Mouse (Mus musculus) skeletal muscle tissue, adult 2 months (tissue): Measurements from ENCODE around the gene Bcap31.
"Not testable (repeated sequence)": the region's sequence is repeated elsewhere in the genome, so short reads cannot be mapped to it uniquely, and the experiment has no call there.

ENCODE experiments used
- DNase-seq: peaks from one replicate; pipeline ENCODE4 v3.0.0-alpha.2; 2012; ENCODE audit warnings: low read depth, low spot score

The Bcap31 gene

GRCm38 (mm10) chrX:73716109-73716661 lies at the start of gene Bcap31, which contains the start of gene Abcd1:
TSS of gene Bcap31 (minus strand) at chrX:73716175.
TSS of gene Abcd1 (plus strand) at chrX:73716597.
- peak; percentile 94 for DNase-seq

DNA sequence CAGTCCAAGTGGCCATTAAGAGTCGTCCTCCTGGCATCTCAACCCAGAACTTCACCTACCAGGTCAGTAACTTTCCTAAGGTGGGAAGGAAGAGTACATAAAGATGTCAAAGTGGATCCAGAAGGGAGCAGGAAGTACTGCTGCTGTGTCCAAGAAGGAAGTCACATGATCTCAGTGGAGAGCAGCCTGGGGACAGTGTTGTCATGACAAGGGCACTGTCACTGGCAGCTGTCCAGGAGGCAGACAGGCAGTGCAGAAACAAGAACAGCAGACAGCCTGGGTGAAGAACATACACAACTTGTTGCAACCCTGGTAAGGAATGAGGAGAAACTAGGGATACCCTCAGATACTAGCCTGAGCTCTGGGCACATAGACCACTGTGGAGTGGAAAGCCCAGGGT lies 49.3 kb upstream of the Bcap31 start:
- DNase-seq: peak; percentile 71

GRCm38 (mm10) chrX:73758611-73759290 lies 42.8 kb upstream of the Bcap31 start:
- no peak for DNase-seq

DNA sequence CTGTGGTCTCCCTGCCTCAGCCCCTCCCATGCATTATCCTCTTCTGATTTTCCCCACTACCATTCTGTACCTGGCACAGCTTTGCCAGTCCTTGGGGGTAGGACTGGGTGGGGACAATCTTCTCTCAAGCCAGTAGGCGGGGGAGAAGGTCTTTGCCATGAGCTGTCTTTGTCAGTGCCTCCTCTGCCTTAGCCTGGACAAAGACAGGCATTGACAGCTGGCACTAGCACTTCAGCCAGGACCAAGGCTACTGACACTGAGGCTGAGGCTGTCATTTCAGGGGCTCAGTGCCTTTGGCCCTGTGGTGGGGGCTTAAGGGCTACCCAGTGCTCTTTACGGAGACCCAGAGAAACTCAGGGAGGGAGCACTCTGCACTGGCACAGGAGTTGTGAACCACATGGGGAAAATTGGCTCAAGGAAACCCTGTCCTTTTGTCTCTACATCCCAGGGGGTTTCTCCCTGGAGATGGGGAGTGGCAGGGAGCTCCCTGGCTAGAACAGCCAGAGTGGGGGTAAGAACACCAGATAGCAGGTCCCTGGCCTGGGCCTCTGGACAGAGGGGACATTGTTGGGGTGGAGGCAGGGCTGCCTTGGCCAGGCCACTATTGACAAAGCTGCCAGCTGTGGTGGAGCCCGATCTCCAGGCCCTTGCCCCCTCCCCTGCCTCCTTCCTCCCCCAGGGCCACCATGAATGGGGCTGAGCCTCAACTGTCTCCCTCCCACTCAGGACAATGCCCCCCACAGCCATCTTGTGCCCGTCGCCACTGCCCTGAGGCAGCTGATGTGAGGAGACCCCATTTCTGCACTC lies 40.6 kb upstream of the Bcap31 start, which contains the start of gene Plxnb3:
Plxnb3 (plus strand) TSS at position 757 of the 807 bp plus-strand sequence.
- no peak for DNase-seq

- DNase-seq: no peak
Measured at GRCm38 (mm10) chrX:73748977-73749376, 33.0 kb upstream of the Bcap31 start.

DNA sequence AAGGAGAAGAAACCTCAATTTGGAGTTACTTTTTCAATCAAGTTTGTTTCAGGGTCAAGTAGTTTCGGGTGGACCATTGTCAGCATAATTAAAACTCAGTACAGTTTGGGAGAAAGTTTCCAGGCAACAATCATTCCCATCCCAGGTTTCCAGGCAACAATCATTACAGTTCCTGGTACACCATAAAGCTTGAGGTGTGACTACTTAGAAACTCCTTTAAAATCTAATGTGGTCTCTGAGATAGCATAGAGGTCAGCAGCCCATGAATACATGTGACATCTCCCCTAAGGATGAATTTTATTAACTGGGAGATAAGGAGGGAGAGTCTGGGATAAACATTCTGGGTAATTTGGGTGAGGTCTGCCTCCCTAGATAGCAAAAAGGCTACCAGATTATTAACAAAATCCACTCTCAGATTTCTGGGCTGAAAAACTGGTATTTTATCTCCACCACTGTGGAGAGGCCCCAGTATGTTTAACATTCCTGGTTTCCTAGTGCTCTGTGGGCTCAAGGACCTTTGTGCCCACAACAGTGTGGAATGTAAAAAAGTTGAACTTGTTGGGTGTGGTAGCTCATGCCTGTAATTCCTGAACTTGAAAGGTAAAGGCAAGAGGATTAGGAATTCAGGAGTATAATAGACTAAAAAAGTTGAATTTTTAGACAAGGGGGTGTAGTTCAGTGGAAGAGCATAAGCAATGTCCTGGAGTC lies 29.0 kb upstream of the Bcap31 start:
- DNase-seq: no peak

DNA sequence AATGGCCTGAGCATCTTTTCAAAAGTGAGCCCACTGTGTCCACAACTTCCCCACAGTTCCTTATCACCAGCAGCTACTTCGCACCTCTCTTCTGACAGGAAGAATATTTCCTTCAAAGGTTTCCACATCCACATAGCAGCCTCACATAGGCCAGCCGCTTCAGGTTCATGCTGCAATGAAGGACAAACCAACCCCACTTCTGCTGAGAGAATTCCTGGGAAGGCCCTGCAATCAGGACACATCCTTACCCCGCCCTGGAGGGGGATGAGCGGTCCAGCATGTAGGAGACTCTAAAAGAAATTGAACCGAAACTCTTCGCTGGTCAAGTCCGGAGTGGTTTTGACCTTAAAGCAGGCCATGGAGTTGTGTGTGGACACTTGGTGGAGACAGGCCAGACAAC lies 23.9 kb upstream of the Bcap31 start:
- DNase-seq: not testable (repeated sequence)

DNA sequence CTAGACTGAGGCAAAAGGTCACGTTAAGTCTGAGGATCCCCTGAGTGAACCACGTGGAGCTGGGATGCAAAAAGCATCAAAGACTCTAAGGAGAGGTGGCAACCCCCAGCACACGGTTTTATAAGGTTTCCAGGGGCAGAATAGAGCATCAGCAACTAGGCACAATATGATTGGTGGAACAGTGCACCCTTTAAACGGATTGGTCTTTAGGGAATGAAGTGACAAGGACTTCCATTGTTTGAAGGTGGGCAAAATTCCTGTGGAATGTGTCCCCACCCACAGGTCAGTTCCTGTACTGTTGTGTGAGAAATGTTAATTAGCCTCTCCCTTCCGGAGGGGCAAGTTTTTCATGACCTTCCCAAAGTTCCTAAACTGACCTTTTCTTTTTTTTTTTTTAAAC lies 23.2 kb upstream of the Bcap31 start:
- DNase-seq: no peak

DNA sequence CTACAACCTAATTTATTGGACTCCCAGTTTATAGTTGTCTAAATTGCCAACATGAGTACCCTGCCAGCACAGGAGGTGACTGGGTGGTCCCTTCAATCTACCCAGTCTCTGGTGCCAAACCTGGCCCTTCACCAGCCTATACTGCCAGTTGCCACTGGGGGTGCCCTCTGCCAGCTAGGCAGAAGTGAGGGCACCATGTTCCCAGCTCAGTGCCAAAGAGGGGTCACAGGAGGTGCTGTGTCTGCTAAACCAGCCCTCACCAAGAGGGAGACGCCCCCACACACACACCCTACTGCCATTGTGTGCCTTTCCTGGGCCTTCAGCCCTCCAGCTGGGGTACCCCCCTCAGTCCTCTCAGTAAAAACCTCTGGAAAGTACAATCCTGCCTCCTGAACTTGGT lies 22.2 kb upstream of the Bcap31 start:
- no peak for DNase-seq

DNA sequence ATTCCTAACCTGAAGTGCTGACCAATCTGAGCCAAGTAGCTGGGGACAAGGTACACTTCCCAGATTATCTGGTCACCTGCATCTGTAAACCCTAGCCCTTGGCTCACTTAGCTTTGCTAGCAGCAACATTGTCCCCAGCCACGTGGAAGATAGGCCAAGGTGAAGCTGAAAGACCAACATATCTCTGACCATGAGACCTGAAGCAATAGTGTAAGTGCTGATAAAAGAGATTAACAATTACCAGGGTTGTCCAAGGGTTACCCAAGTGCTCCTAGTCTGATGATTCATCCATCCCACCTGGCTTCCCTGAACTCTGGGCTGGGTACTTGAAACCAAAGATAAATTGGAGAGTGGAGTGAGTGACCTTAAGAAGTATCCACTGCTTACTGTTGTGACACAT lies 14.9 kb upstream of the Bcap31 start:
- DNase-seq: no peak

- DNase-seq: peak; percentile 33
Measured at GRCm38 (mm10) chrX:73718686-73719362, 2.8 kb upstream of the Bcap31 start.

DNA sequence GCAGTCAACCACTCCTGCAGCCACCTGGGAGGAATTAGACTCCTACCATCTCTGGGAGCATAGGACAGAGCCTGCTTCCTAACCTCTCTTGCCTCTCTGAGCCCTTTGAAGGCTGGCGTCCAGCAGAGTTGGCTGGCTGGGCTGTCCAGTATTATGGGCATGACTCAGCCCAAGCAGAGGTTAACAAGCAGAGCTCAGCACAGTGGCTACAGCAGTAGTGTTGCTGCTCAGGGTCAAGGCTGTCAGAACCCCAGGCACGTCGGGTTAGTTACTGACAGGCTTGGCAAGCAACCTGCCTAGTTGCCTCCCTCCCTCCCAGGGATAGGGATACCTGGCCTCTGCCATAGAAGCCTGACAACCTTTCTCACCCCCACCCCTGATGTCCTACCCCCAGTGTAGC lies 2.3 kb upstream of the Bcap31 start:
- peak; percentile 40 for DNase-seq

DNA sequence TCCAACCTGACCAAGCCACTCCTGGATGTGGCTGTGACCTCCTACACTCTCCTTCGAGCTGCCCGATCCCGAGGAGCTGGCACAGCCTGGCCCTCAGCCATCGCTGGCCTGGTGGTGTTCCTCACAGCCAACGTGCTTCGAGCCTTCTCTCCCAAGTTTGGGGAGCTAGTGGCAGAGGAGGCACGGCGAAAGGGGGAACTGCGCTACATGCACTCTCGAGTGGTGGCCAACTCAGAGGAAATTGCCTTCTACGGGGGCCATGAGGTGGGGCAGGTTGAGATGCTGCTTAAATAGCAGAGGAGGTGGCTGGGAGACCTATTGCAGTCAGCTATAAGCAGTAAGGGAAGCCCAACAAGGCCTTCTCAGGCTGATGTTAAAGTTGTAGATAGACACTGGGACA lies 1.7 kb upstream of the Bcap31 start:
- DNase-seq: peak; percentile 19

DNA sequence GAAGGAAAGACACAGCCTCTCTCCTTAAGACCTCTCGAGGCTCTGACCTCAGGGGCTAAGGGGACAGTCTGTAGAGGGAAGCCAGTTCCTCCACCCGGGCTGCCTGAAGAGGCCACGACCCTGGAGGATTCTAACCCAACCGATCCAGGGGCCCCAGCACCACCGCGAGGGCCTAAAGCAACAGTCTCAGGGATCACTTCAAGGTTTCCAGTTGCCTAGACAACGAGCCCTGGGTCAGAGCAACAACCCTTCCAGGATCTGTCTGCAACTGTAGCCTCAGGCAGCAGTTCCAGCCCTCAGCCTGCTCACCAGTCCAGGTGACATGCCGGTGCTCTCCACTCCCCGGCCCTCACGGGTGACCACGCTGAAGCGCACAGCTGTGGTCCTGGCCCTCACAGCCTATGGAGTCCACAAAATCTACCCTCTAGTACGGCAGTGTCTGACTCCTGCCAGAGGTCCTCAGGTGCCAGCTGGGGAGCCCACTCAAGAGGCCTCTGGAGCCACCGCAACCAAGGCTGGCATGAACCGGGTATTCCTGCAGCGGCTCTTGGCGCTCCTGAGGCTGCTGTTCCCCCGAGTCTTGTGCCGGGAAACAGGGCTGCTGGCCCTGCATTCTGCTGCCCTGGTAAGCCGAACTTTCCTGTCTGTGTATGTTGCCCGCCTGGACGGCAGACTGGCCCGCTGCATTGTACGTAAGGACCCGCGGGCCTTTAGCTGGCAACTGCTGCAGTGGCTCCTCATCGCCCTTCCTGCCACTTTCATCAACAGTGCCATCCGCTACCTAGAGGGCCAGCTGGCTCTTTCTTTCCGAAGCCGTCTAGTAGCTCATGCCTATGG lies 952 bp upstream of the Bcap31 start:
- DNase-seq: peak; percentile 26

DNA sequence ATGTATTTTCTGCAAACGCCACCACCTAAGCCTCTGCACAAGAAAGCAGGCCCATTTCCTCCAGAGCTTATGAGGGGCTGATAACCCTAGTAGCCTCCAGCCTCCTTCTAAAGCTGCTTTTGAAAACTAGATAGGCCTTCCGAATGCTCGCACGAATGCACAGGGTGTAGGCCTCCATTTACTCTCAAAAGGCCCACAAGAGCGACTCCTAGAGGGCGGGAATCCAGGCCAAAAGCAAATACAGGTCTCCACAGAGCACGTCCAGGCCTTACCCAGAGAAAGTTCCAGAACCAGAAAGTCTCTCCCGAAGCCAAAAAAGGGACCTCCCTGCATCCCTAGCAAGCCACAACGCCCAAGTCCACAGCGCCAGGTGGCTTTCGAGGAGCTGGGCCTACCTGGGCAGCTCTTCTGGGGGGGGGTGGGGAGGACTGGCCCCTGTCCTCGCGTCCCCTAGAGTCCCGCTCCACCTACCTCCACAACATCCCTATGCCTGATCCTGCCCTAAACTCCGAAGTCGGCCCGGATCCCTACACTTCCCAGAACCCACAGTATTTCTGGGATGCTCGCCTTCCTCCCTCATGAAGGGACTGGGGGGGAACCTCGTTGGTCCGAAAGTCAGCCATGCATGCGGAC lies 383 bp downstream of the Bcap31 start:
- no peak for DNase-seq

DNA sequence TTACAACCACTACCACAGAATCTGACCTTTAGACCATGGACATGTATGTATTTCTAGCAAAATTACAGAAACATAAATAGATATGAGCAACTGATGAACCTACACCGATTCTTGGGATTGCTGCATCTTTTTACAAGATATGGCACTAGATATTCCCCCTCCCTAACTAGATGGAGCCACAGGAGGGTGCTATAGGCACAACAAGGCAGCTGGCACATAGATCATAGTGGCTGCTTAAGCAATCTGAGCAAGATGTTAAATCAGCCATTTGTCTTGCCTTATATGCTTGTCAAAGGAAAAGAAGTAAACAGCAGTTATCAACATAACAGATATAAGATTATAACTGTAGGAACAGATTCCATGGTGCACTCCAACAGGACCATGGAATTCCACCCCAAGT lies 15.5 kb downstream of the Bcap31 start:
- DNase-seq: no peak

DNA sequence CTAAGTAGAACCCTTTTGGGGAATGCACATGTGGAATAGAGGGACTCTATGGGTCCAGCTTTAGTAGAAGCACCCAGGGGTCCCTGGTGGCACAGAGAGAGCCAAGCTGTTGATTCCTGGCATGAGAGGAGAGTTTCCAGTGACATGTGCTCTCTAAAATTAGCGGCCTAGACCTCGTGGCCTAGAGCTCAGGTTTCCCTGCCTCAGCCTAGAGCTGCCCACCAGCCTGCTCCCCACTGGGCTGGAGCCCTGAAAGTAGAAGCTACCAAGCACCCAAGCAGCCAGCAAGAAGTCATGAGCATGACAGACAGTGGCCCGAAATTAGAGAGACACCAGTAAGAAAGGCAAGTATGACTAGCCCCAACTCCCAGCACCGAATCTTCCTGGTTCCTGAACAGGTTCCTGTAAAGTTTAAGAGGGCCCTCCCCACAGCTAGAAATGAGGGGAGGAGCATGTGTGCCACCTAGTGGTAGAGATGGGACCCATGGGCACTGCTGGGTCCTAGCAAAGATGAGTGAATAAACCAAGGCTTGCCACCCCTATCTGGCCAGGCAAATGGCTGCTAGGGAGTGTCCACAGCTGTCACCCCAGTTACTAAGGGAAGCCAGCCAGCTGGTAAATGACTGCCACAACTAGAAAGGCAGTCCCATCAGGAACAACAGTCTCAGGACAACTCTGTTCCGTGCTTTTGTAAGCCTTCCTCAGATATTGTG lies 24.9 kb downstream of the Bcap31 start:
- DNase-seq: peak; percentile 75

DNA sequence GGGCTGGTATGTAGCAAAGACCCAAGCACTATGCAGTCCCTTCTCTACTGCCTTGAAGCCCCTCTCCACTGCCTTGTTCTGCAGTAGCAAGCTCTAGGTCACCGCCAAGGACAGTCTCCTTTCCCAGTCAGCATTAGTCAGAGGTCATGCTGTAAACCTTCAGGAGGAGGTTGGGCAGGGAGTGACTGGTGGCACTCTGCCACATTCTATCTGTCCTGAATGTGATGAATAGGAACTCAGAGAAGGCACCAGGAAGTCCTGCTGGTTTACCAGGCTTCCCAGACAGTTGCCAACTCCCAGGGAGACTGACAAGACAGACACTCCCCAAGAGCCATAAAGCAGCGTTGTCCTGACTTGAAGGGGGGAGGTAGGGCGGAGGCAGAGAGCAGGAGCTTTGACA lies 30.3 kb downstream of the Bcap31 start:
- DNase-seq: peak; percentile 78

DNA sequence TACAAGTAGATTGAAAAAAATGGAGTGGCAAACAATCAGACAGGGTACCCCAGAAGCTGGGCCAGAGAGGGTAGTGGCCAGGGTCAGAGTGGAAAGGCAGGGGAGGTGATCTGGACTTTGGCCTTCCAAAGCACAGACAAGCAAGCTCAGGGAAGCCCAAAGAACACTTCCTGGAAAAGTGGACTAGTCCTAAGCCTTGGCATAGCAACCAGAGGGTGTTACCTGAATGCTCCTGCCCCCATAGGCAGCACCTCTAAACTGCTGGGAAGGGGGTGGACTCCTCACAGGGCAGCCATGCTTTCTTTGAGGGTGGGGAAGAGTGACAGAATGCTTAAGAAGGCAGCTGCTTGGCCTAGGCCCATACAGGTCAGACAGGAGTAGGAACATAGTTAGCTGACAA lies 31.0 kb downstream of the Bcap31 start:
- DNase-seq: no peak
